Mouse (Mus musculus): ENCODE measurements at regions not wholly inside any gene's neighbourhood (a gene's known extent, or its start where the extent isn't known, plus 50 kb on each side); places are given as distances from the start of the nearest gene placed in this dataset.

GRCm38 (mm10) chr3:103465132-103465690, 109.8 kb upstream of the Syt6 start:
- DNase-seq: no peak
- H3K4me3 ChIP-seq (replicated peaks; ENCODE audit: insufficient read depth, low read depth, low read length): no peak overlapping the region
- H3K27ac ChIP-seq (ENCODE audit: insufficient read depth, low read length): no peak overlapping the region
- no peaks in the 10 kb centered on the region for H3K4me1 ChIP-seq (ENCODE audit: control insufficient read depth, insufficient read depth, low read length)
- TF ChIP-seq POLR2A (IDR thresholded peaks at IDR 0.05; ENCODE audit: borderline replicate concordance, insufficient read depth, low read length) (no peak), CTCF (IDR thresholded peaks at IDR 0.05; ENCODE audit: borderline replicate concordance, insufficient read depth, low read depth, low read length) (no peak)
- 71% methylated on average over 7 of the region's 7 CpGs for WGBS
- H3K27me3 ChIP-seq (ENCODE audit: control insufficient read depth, insufficient read depth, low read length): no peaks in the 10 kb centered on the region

- 88% methylated on average over 2 of the region's 2 CpGs for WGBS
- Histone ChIP-seq H3K27ac (ENCODE audit: insufficient read depth, low read length) (no peak overlapping the region), H3K4me1 (ENCODE audit: control insufficient read depth, insufficient read depth, low read length) (no peaks in the 10 kb centered on the region), H3K27me3 (ENCODE audit: control insufficient read depth, insufficient read depth, low read length) (no peaks in the 10 kb centered on the region), H3K4me3 (replicated peaks; ENCODE audit: insufficient read depth, low read depth, low read length) (no peak overlapping the region)
- no peak for DNase-seq
- TF ChIP-seq CTCF (IDR thresholded peaks at IDR 0.05; ENCODE audit: borderline replicate concordance, insufficient read depth, low read depth, low read length): no peak
Measured at GRCm38 (mm10) chr3:103465948-103466347, 109.1 kb upstream of the Syt6 start.

GRCm38 (mm10) chr3:103470586-103471400, 104.2 kb upstream of the Syt6 start:
- no peaks in the 10 kb centered on the region for H3K4me1 ChIP-seq (ENCODE audit: control insufficient read depth, insufficient read depth, low read length)
- TF ChIP-seq POLR2A (IDR thresholded peaks at IDR 0.05; ENCODE audit: borderline replicate concordance, insufficient read depth, low read length): no peak
- no peak for TF ChIP-seq CTCF (IDR thresholded peaks at IDR 0.05; ENCODE audit: borderline replicate concordance, insufficient read depth, low read depth, low read length)
- H3K27me3 ChIP-seq (ENCODE audit: control insufficient read depth, insufficient read depth, low read length): no peaks in the 10 kb centered on the region
- no peak for DNase-seq
- H3K4me3 ChIP-seq (replicated peaks; ENCODE audit: insufficient read depth, low read depth, low read length): no peak overlapping the region
- WGBS: 91% methylated on average over 15 of the region's 15 CpGs
- H3K27ac ChIP-seq (ENCODE audit: insufficient read depth, low read length): no peak overlapping the region

GRCm38 (mm10) chr3:103472598-103472997, 102.4 kb upstream of the Syt6 start:
- WGBS: 93% methylated on average over 10 of the region's 10 CpGs
- no peak for DNase-seq
- H3K4me1 ChIP-seq (ENCODE audit: control insufficient read depth, insufficient read depth, low read length): no peaks in the 10 kb centered on the region
- no peak overlapping the region for H3K27ac ChIP-seq (ENCODE audit: insufficient read depth, low read length)
- no peaks in the 10 kb centered on the region for H3K27me3 ChIP-seq (ENCODE audit: control insufficient read depth, insufficient read depth, low read length)
- TF ChIP-seq CTCF (IDR thresholded peaks at IDR 0.05; ENCODE audit: borderline replicate concordance, insufficient read depth, low read depth, low read length) (no peak), POLR2A (IDR thresholded peaks at IDR 0.05; ENCODE audit: borderline replicate concordance, insufficient read depth, low read length) (no peak)
- no peak overlapping the region for H3K4me3 ChIP-seq (replicated peaks; ENCODE audit: insufficient read depth, low read depth, low read length)

- WGBS: 91% methylated on average over 2 of the region's 2 CpGs
- no peak for DNase-seq
- H3K4me1 ChIP-seq (ENCODE audit: control insufficient read depth, insufficient read depth, low read length): no peaks in the 10 kb centered on the region
Measured at GRCm38 (mm10) chr3:103473336-103473735, 101.7 kb upstream of the Syt6 start.

GRCm38 (mm10) chr3:103479845-103480543, 95.0 kb upstream of the Syt6 start:
- TF ChIP-seq POLR2A (IDR thresholded peaks at IDR 0.05; ENCODE audit: borderline replicate concordance, insufficient read depth, low read length) (no peak), CTCF (IDR thresholded peaks at IDR 0.05; ENCODE audit: borderline replicate concordance, insufficient read depth, low read depth, low read length) (no peak)
- H3K27ac ChIP-seq (ENCODE audit: insufficient read depth, low read length): no peak overlapping the region
- no peak for DNase-seq
- 79% methylated on average over 2 of the region's 2 CpGs for WGBS
- H3K4me1 ChIP-seq (ENCODE audit: control insufficient read depth, insufficient read depth, low read length): peaks cover 33% of the 10 kb centered on the region
- no peak overlapping the region for H3K4me3 ChIP-seq (replicated peaks; ENCODE audit: insufficient read depth, low read depth, low read length)
- no peaks in the 10 kb centered on the region for H3K27me3 ChIP-seq (ENCODE audit: control insufficient read depth, insufficient read depth, low read length)

More at GRCm38 (mm10) chr3:103473336-103473735, 101.7 kb upstream of the Syt6 start:
- TF ChIP-seq POLR2A (IDR thresholded peaks at IDR 0.05; ENCODE audit: borderline replicate concordance, insufficient read depth, low read length): no peak
- no peak for TF ChIP-seq CTCF (IDR thresholded peaks at IDR 0.05; ENCODE audit: borderline replicate concordance, insufficient read depth, low read depth, low read length)
- no peak overlapping the region for H3K4me3 ChIP-seq (replicated peaks; ENCODE audit: insufficient read depth, low read depth, low read length)
- H3K27ac ChIP-seq (ENCODE audit: insufficient read depth, low read length): no peak overlapping the region
- H3K27me3 ChIP-seq (ENCODE audit: control insufficient read depth, insufficient read depth, low read length): no peaks in the 10 kb centered on the region

- Histone ChIP-seq H3K4me1 (ENCODE audit: control insufficient read depth, insufficient read depth, low read length) (peaks cover 33% of the 10 kb centered on the region), H3K4me3 (replicated peaks; ENCODE audit: insufficient read depth, low read depth, low read length) (no peak overlapping the region), H3K27me3 (ENCODE audit: control insufficient read depth, insufficient read depth, low read length) (no peaks in the 10 kb centered on the region), H3K27ac (ENCODE audit: insufficient read depth, low read length) (no peak overlapping the region)
- no peak for DNase-seq
- WGBS: 78% methylated on average over 7 of the region's 7 CpGs
- no peak for TF ChIP-seq POLR2A (IDR thresholded peaks at IDR 0.05; ENCODE audit: borderline replicate concordance, insufficient read depth, low read length)
- no peak for TF ChIP-seq CTCF (IDR thresholded peaks at IDR 0.05; ENCODE audit: borderline replicate concordance, insufficient read depth, low read depth, low read length)
Measured at GRCm38 (mm10) chr3:103480676-103481075, 94.4 kb upstream of the Syt6 start.
